Mouse (Mus musculus) adrenal gland, adult 10 weeks (tissue): ENCODE data around the gene Igsf8. TPM values are rescaled to one million over a fixed set of nuclear protein-coding genes. Genes with fewer than 3 reads are reported as not detected.

ENCODE experiments used
- polyA plus RNA-seq: library from polyadenylated mRNA; stranded (reverse); fragments of 350-450 nt; fragmentation: Illumina TruSeq; extraction: RNeasy Lipid Tissue Mini Kit (QIAGEN cat#74804); gene quantifications from one replicate; pipeline ENCODE4 v1.2.3, GENCODE M21; 2014; ENCODE audit warnings: low read depth, low replicate concordance

Igsf8 gene
- polyA plus RNA-seq = 1.0 TPM

GRCm38 (mm10) chr1:172261477-172262078, at the start of gene Igsf8:
TSS of gene Igsf8 (plus strand) at chr1:172261641.

GRCm38 (mm10) chr1:172219451-172220406, 41.7 kb upstream of the Igsf8 start, which contains the start of gene Casq1:
TSS of gene Casq1 (minus strand) at chr1:172219868.

GRCm38 (mm10) chr1:172258314-172258713, 3.1 kb upstream of the Igsf8 start, which contains the start of gene Atp1a4:
TSS of gene Atp1a4 (minus strand) at chr1:172258414.

GRCm38 (mm10) chr1:172297611-172298537, 36.4 kb downstream of the Igsf8 start, which contains the start of gene Atp1a2:
TSS of gene Atp1a2 (minus strand) at chr1:172298064.

GRCm38 (mm10) chr1:172329131-172329530, 67.7 kb downstream of the Igsf8 start, which contains the start of gene Kcnj9:
TSS of gene Kcnj9 (minus strand) at chr1:172329318.

GRCm38 (mm10) chr1:172340729-172341321, 79.4 kb downstream of the Igsf8 start, which contains the start of gene Kcnj10:
TSS of gene Kcnj10 (plus strand) at chr1:172341210.

Other genes with a start within 250 kb of the Igsf8 start
- 2.2 TPM for gene Vangl2, start 233.2 kb upstream of the Igsf8 start, polyA plus RNA-seq
- not detected for gene Nhlh1, start 204.1 kb upstream of the Igsf8 start, polyA plus RNA-seq
- gene Copa, start 179.1 kb upstream of the Igsf8 start, polyA plus RNA-seq = 167 TPM
- 28.8 TPM for gene Ncstn, start 178.8 kb upstream of the Igsf8 start, polyA plus RNA-seq
- gene Pex19, start 134.9 kb upstream of the Igsf8 start, polyA plus RNA-seq = 83.5 TPM
- gene Dcaf8, start 113.6 kb upstream of the Igsf8 start, polyA plus RNA-seq = 119 TPM
- gene Pea15a, start 54.8 kb upstream of the Igsf8 start, polyA plus RNA-seq = 64.1 TPM
- gene Casq1, start 41.8 kb upstream of the Igsf8 start, polyA plus RNA-seq = 7.2 TPM
- 2.6 TPM for gene Atp1a4, start 3.2 kb upstream of the Igsf8 start, polyA plus RNA-seq
- gene Atp1a2, start 36.4 kb downstream of the Igsf8 start, polyA plus RNA-seq = 29.0 TPM
- not detected for gene Kcnj9, start 67.7 kb downstream of the Igsf8 start, polyA plus RNA-seq
- 2.2 TPM for gene Kcnj10, start 79.6 kb downstream of the Igsf8 start, polyA plus RNA-seq
- 19.5 TPM for gene Pigm, start 114.9 kb downstream of the Igsf8 start, polyA plus RNA-seq
- gene Slamf9, start 213.7 kb downstream of the Igsf8 start, polyA plus RNA-seq = 3.6 TPM
- not detected for gene Igsf9, start 220.1 kb downstream of the Igsf8 start, polyA plus RNA-seq
- 30.3 TPM for gene Tagln2, start 238.4 kb downstream of the Igsf8 start, polyA plus RNA-seq